Mouse (Mus musculus) intestine, embryonic 14.5 days (tissue): Measurements from ENCODE around the gene Fto. TPM values are rescaled to one million over a fixed set of nuclear protein-coding genes. Genes with fewer than 3 reads are reported as not detected.

Experiments used
- ATAC-seq: fragments of 200-750 bp; cut with Nextera tagmentation; replicated peaks from 2 replicates; pipeline ENCODE4 v1.8.0; 2017; ENCODE audit warnings: low read depth, moderate number of reproducible peaks, moderate TSS enrichment, moderate library complexity; ENCODE audit not compliant: low FRiP score, low TSS enrichment
- DNase-seq: peaks from one replicate; pipeline ENCODE4 v3.0.0-alpha.2; 2018; ENCODE audit warnings: low spot score
- H3K27ac ChIP-seq: fragments of 300-500 bp; sonication (generic); 2 replicates; pipeline ENCODE4 v1.5.1; 2014; ENCODE audit warnings: low read depth, mild to moderate bottlenecking, control low read depth
- H3K27me3 ChIP-seq: fragments of 300-500 bp; sonication (generic); replicated peaks from 2 replicates; pipeline ENCODE4 v1.6.1; 2014; ENCODE audit warnings: low read length, control low read depth; ENCODE audit not compliant: control insufficient read depth, insufficient read depth
- H3K36me3 ChIP-seq: fragments of 300-500 bp; sonication (generic); 2 replicates; pipeline ENCODE4 v1.6.1; 2014; ENCODE audit warnings: low read length, control low read depth; ENCODE audit not compliant: control insufficient read depth, insufficient read depth
- H3K4me1 ChIP-seq: fragments of 300-500 bp; sonication (generic); replicated peaks from 2 replicates; pipeline ENCODE4 v1.6.1; 2014; ENCODE audit warnings: low read length, control low read depth, mixed read lengths; ENCODE audit not compliant: control insufficient read depth, insufficient read depth
- H3K4me2 ChIP-seq: fragments of 300-500 bp; sonication (generic); 2 replicates; pipeline ENCODE4 v1.6.1; 2014; ENCODE audit warnings: low read length
- H3K4me3 ChIP-seq: fragments of 300-500 bp; sonication (generic); 2 replicates; pipeline ENCODE4 v1.5.1; 2014; ENCODE audit warnings: low read depth, low read length, control low read depth, mixed read lengths
- H3K9ac ChIP-seq: fragments of 300-500 bp; sonication (generic); 2 replicates; pipeline ENCODE4 v1.6.1; 2014; ENCODE audit warnings: mild to moderate bottlenecking, low read length
- H3K9me3 ChIP-seq: fragments of 300-500 bp; sonication (generic); 2 replicates; pipeline ENCODE4 v1.6.1; 2016; ENCODE audit warnings: low read length, control low read depth; ENCODE audit not compliant: control insufficient read depth
- WGBS: fragments of 180-500 bp; shearing (Covaris S2); extraction: QIAGEN DNeasy Blood & Tissue Kit; methylation state at CpG from one replicate; pipeline ENCODE4 v1.1.7; 2014; 5-methylcytosine and 5-hydroxymethylcytosine counted together
- polyA plus RNA-seq: library from polyadenylated mRNA; unstranded; fragments of >200 nt; fragmentation: Nextera tagmentation; extraction: Ambion mirVana; gene quantifications from 2 replicates; pipeline ENCODE4 v1.2.1, GENCODE M21; 2014

Gene Fto
- polyA plus RNA-seq, 1 experiment from 2014 or later, result 77.7 TPM

DNA sequence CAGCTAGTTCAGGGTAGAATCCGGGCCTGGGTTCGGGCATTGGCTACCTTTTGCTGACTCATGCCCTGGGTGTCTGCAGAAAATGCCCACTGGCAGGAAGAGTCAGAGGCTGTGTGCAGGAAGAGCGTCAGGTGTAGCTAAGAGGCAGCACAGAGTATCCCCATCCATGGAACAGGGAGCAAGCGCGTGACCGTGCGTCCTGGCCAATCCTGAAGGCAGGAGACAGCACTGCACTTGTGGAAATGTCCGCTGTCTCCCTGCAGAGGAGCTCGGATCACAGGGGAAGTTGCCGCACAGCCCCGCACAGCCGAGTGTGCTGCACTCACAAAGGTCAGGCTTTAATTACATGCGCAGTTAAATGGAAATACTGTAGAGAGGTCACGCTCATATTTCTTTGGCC is 316.3 kb downstream of the Fto start:
- Histone ChIP-seq H3K36me3 (no peaks in the 10 kb centered on the region), H3K27me3 (peaks cover 8% of the 10 kb centered on the region; the same call in 1 of the 2 replicates), H3K9ac (no peak overlapping the region), H3K9me3 (no peaks in the 10 kb centered on the region), H3K4me2 (no peak overlapping the region), H3K27ac (no peak overlapping the region), H3K4me3 (no peak overlapping the region), H3K4me1 (peaks cover 6% of the 10 kb centered on the region)
- no peak for DNase-seq
- WGBS, result 34% methylated on average over 14 of the region's 14 CpGs
- no peak for ATAC-seq

DNA sequence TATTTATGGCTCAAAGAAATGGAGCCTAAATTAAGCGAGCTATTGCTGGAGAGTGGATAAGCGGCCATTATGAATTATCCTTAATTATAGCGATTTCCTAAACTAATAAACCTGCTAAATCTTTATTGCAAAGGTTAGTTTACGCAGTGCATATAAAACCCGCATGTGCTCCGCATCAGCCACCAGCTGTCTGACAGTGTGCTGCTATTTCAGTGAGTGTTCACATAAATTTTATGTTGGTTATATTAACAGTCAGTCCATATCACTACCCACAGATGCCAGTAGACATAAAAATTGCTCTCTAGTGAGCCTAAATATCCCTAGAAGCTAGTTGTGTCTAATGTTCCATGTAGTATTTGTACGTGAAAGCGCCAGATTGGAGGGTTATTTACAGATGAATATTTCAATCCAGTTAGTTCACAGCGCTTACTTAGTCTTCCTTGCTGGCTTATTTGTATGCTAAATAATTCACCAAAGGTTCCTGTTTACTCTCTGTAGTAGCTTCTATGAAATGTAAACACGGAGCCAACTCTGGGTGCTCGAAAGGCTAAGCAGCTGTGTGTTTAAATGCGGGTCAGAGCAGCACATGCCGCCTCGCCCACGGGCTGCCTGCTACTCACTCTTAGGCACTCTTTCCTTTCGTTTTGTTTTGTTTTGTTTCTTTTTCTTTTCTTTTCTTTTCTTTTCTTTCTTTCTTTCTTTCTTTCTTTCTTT is 317.2 kb downstream of the Fto start:
- Histone ChIP-seq H3K27me3 (peaks cover 8% of the 10 kb centered on the region; the same call in 1 of the 2 replicates), H3K4me2 (no peak overlapping the region), H3K9ac (no peak overlapping the region), H3K9me3 (no peaks in the 10 kb centered on the region), H3K4me1 (peaks cover 6% of the 10 kb centered on the region), H3K27ac (no peak overlapping the region), H3K4me3 (no peak overlapping the region), H3K36me3 (no peaks in the 10 kb centered on the region)
- ATAC-seq (no peak), DNase-seq (no peak)
- WGBS, result 37% methylated on average over 16 of the region's 16 CpGs

DNA sequence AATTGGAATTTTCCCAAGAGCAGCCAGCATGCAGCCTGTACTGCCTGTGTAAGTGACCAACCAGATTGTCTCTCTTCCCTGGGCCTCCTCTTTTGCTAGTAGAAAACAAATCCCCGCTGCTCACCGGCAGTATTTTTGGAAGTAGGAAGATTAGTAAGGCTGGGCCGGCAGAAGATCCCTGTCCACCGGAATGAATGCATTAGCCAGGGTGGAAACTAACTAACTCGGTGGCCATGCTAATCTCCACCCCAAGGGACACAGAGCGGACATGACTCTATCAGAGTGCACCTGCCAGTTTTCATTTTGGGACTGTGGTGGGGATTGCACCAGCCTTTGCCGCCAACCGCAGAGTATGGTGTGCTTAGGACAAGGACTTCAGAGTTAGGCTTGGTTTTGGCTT is 319.1 kb downstream of the Fto start:
- Histone ChIP-seq H3K27me3 (peaks cover 8% of the 10 kb centered on the region; the same call in 1 of the 2 replicates), H3K36me3 (no peaks in the 10 kb centered on the region), H3K27ac (no peak overlapping the region), H3K9me3 (no peaks in the 10 kb centered on the region), H3K9ac (no peak overlapping the region), H3K4me1 (peaks cover 6% of the 10 kb centered on the region), H3K4me2 (no peak overlapping the region), H3K4me3 (no peak overlapping the region)
- 90% methylated on average over 8 of the region's 8 CpGs for WGBS
- ATAC-seq, result no peak
- no peak for DNase-seq

- H3K27ac ChIP-seq, result no peak overlapping the region
- DNase-seq (no peak), ATAC-seq (no peak)
- no peaks in the 10 kb centered on the region for H3K27me3 ChIP-seq
- no peaks in the 10 kb centered on the region for H3K9me3 ChIP-seq
- H3K4me1 ChIP-seq, result no peaks in the 10 kb centered on the region; the same call in 1 of the 2 replicates
- no peak overlapping the region for H3K4me2 ChIP-seq
- 90% methylated on average over 4 of the region's 4 CpGs for WGBS
- H3K36me3 ChIP-seq, result no peaks in the 10 kb centered on the region
- H3K9ac ChIP-seq, result no peak overlapping the region
- H3K4me3 ChIP-seq, result no peak overlapping the region
Measured at GRCm38 (mm10) chr8:91635406-91635805, 322.1 kb downstream of the Fto start.

GRCm38 (mm10) chr8:91636887-91637286 is 323.6 kb downstream of the Fto start:
- no peaks in the 10 kb centered on the region for H3K36me3 ChIP-seq
- no peak overlapping the region for H3K27ac ChIP-seq
- no peak overlapping the region for H3K4me2 ChIP-seq
- no peak for ATAC-seq
- no peak overlapping the region for H3K9ac ChIP-seq
- 78% methylated on average over 6 of the region's 6 CpGs for WGBS
- no peak for DNase-seq
- no peak overlapping the region for H3K4me3 ChIP-seq
- no peaks in the 10 kb centered on the region for H3K27me3 ChIP-seq
- no peaks in the 10 kb centered on the region for H3K9me3 ChIP-seq
- H3K4me1 ChIP-seq, result no peaks in the 10 kb centered on the region

DNA sequence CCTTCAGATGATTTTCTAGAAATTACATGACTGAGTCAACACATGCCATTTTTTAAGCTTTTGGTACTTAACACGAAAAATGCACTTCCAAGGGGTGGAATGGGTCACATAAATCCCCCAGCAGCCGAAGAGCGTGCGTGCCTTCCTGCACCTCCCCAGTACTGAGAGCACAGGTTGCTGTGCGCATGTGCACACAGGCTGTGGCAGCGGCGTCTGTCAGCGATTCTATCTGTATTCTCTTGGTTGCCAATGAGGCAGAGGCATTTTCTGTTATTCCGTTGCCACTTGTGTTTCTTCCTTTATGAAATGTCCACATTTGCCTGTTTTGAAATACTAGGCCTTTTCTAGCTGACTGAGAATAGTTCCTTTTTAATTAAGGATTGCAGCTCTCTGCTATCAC is 324.4 kb downstream of the Fto start:
- Histone ChIP-seq H3K4me2 (no peak overlapping the region), H3K9me3 (no peaks in the 10 kb centered on the region), H3K4me3 (no peak overlapping the region), H3K4me1 (no peaks in the 10 kb centered on the region), H3K27ac (no peak overlapping the region), H3K36me3 (no peaks in the 10 kb centered on the region), H3K27me3 (no peaks in the 10 kb centered on the region), H3K9ac (no peak overlapping the region)
- DNase-seq, result no peak
- WGBS, result 85% methylated on average over 9 of the region's 9 CpGs
- no peak for ATAC-seq

DNA sequence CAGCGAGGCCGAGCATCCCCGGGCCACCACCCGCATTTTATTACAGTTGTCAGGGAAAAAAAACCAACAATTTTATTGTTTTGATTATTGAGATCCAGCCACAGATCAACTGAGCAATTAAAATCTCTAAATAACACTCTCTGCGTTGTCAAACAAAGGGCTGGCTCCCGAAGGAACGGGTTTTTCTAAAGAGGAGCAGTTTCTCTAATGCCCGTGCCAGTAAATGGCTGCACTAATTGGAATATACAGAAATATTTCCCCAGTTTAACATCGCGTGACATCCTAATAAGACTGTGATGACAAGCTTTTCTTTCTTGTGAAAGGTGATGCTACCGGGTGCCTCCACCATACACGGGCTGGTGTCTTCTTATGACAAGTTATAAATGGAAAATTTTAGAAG is 324.9 kb downstream of the Fto start:
- Histone ChIP-seq H3K27me3 (no peaks in the 10 kb centered on the region), H3K4me1 (no peaks in the 10 kb centered on the region), H3K27ac (no peak overlapping the region), H3K4me2 (no peak overlapping the region), H3K9me3 (no peaks in the 10 kb centered on the region), H3K4me3 (no peak overlapping the region), H3K9ac (no peak overlapping the region), H3K36me3 (no peaks in the 10 kb centered on the region)
- no peak for ATAC-seq
- no peak for DNase-seq
- 81% methylated on average over 12 of the region's 12 CpGs for WGBS

DNA sequence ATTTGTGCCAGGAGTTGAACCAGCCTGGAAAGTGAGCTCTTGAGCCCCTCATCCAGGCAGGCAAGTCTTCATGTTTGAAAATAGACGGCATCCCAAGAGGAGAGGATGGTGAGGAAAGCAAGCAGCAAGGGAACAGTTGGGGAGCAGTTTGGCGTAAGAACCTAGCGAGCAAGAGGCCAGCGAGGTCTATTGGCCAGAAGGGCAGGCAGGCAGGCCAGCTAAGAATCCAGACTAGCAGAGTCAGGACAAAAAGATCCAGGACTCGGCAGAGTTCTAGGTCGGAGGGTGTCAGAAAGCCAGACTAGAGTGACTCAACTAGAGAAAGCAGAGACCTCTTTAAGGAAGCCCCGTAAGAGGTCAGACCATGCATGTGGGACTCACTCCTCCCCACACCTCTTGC is 327.1 kb downstream of the Fto start:
- DNase-seq (no peak), ATAC-seq (no peak)
- H3K4me2 ChIP-seq, result no peak overlapping the region
- H3K9ac ChIP-seq, result no peak overlapping the region
- 87% methylated on average over 7 of the region's 7 CpGs for WGBS
- no peak overlapping the region for H3K4me3 ChIP-seq
- no peaks in the 10 kb centered on the region for H3K36me3 ChIP-seq
- no peaks in the 10 kb centered on the region for H3K4me1 ChIP-seq
- H3K27ac ChIP-seq, result no peak overlapping the region
- H3K27me3 ChIP-seq, result no peaks in the 10 kb centered on the region
- no peaks in the 10 kb centered on the region for H3K9me3 ChIP-seq

DNA sequence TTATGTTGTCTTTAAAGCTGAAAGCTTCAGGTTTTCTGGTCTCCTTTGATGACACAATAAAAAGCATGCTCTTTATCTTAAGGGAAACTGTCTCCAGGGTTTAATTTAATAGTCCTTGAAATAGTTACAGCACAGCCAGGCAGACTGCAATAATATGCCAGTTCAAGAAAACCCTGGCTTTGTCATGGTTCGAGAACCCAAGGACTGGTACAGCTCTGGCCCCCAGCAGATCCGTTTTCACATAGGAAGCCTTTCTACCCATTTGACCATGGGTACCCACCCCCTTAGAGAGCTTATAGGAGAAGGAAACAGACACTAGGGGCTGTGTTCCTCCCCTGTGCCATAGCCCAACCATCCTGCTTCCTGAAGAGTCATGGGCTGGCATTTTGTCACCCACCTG is 332.2 kb downstream of the Fto start:
- H3K4me3 ChIP-seq, result no peak overlapping the region
- H3K36me3 ChIP-seq, result no peaks in the 10 kb centered on the region
- 67% methylated on average over 2 of the region's 2 CpGs for WGBS
- ATAC-seq (no peak), DNase-seq (no peak)
- no peaks in the 10 kb centered on the region for H3K27me3 ChIP-seq
- H3K4me2 ChIP-seq, result no peak overlapping the region
- no peaks in the 10 kb centered on the region for H3K9me3 ChIP-seq
- H3K27ac ChIP-seq, result no peak overlapping the region
- H3K4me1 ChIP-seq, result peaks cover 23% of the 10 kb centered on the region
- no peak overlapping the region for H3K9ac ChIP-seq
